Mouse (Mus musculus) lung, embryonic 16.5 days (tissue): Measurements from ENCODE around the gene Tmem222. TPM values are rescaled to one million over a fixed set of nuclear protein-coding genes. Genes with fewer than 3 reads are reported as not detected.

Experiments used
- ATAC-seq: fragments of 200-750 bp; cut with Nextera tagmentation; 2 replicates; pipeline ENCODE4 v1.8.0; 2017; ENCODE audit warnings: low read depth, mild to moderate bottlenecking, moderate library complexity
- H3K27ac ChIP-seq: fragments of 300-500 bp; sonication (generic); 2 replicates; pipeline ENCODE4 v1.5.1; 2014; ENCODE audit warnings: mild to moderate bottlenecking, control low read depth, low read length
- H3K27me3 ChIP-seq: fragments of 300-500 bp; sonication (generic); 2 replicates; pipeline ENCODE4 v1.6.1; 2014; ENCODE audit warnings: low read depth, low read length, mixed read lengths; ENCODE audit not compliant: control insufficient read depth, insufficient read depth
- H3K36me3 ChIP-seq: fragments of 300-500 bp; sonication (generic); 2 replicates; pipeline ENCODE4 v1.6.1; 2014; ENCODE audit warnings: low read length; ENCODE audit not compliant: control insufficient read depth, insufficient read depth
- H3K4me1 ChIP-seq: fragments of 300-500 bp; sonication (generic); replicated peaks from 2 replicates; pipeline ENCODE4 v1.6.1; 2014; ENCODE audit warnings: low read length, mixed read lengths; ENCODE audit not compliant: control insufficient read depth, insufficient read depth
- H3K4me2 ChIP-seq: fragments of 300-500 bp; sonication (generic); 2 replicates; pipeline ENCODE4 v1.6.1; 2014; ENCODE audit warnings: low read depth, low read length, control low read depth
- H3K4me3 ChIP-seq: fragments of 300-500 bp; sonication (generic); 2 replicates; pipeline ENCODE4 v1.5.1; 2014; ENCODE audit warnings: mild to moderate bottlenecking, low read length, control low read depth
- H3K9ac ChIP-seq: fragments of 300-500 bp; sonication (generic); 2 replicates; pipeline ENCODE4 v1.6.1; 2014; ENCODE audit warnings: low read length, control low read depth
- H3K9me3 ChIP-seq: fragments of 300-500 bp; sonication (generic); 2 replicates; pipeline ENCODE4 v1.6.1; 2016; ENCODE audit warnings: low read length; ENCODE audit not compliant: control insufficient read depth
- WGBS: fragments of 180-500 bp; shearing (Covaris S2); extraction: QIAGEN DNeasy Blood & Tissue Kit; methylation state at CpG from one replicate; pipeline ENCODE4 v1.1.7; 2014; 5-methylcytosine and 5-hydroxymethylcytosine counted together
- polyA plus RNA-seq: library from polyadenylated mRNA; unstranded; fragments of >200 nt; fragmentation: Nextera tagmentation; extraction: Ambion mirVana; gene quantifications from 2 replicates; pipeline ENCODE4 v1.2.1, GENCODE M21; 2015

Tmem222 gene
- polyA plus RNA-seq, 1 experiment from 2014 or later: 79.3 TPM

DNA sequence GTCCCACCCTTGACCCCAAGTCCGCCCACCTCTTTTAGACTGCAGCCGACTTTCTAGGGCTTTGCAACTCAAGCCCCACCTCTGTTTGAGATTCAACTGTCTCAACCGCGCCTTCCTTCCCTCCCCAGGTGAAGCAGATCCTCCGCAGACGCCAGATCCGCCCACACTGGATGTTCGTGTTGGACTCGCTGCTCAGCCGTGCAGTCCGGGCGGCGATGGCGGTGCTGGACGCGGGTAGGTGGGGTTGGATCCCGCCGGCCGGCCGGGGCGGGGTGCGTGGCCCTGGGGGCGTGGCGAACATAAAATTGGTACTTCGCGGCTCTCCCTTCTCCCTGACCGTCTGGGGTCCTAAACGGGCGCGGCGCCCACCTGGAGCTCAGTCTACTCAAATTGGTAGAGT is 26.4 kb downstream of the Tmem222 start:
- Histone ChIP-seq H3K36me3 (no peaks in the 10 kb centered on the region), H3K27me3 (peaks cover 42% of the 10 kb centered on the region), H3K27ac (no peak overlapping the region), H3K4me2 (peak overlapping the region; percentile 68), H3K9me3 (no peaks in the 10 kb centered on the region), H3K4me1 (peaks cover 13% of the 10 kb centered on the region), H3K9ac (peak overlapping the region; percentile 49; the same call in 1 of the 2 replicates), H3K4me3 (peak overlapping the region; percentile 40)
- ATAC-seq: 0 out of 2 replicates have a peak, but pooled peaks have one; percentile 27
- WGBS: 5% methylated on average over 31 of the region's 31 CpGs

DNA sequence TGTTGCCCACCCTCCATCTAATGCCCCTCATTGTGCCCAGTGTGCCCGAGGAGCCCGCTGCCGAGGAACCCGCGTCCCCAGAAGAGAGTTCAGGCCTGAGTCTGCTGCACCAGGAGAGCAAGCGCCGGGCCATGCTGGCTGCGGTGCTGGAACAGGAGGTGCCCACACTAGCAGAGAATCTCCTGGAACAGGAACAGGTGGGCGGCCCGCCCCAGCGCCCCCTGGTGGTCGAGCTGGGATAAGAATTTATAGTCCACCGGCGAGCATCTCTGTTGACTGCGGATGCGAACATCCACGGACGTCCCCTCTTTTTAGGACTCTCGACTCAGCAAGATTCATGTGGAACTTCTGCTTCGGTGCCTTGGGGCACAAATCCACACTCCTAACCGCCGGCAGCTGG is 27.0 kb downstream of the Tmem222 start:
- Histone ChIP-seq H3K4me3 (peak overlapping the region; percentile 40), H3K4me2 (peak overlapping the region; percentile 68), H3K27me3 (peaks cover 41% of the 10 kb centered on the region), H3K9me3 (no peaks in the 10 kb centered on the region), H3K4me1 (peaks cover 13% of the 10 kb centered on the region), H3K36me3 (no peaks in the 10 kb centered on the region), H3K9ac (0 out of 2 replicates have a peak overlapping the region, but pooled peaks have one; percentile 33), H3K27ac (no peak overlapping the region)
- ATAC-seq: peak; percentile 67
- WGBS: 3% methylated on average over 22 of the region's 22 CpGs

DNA sequence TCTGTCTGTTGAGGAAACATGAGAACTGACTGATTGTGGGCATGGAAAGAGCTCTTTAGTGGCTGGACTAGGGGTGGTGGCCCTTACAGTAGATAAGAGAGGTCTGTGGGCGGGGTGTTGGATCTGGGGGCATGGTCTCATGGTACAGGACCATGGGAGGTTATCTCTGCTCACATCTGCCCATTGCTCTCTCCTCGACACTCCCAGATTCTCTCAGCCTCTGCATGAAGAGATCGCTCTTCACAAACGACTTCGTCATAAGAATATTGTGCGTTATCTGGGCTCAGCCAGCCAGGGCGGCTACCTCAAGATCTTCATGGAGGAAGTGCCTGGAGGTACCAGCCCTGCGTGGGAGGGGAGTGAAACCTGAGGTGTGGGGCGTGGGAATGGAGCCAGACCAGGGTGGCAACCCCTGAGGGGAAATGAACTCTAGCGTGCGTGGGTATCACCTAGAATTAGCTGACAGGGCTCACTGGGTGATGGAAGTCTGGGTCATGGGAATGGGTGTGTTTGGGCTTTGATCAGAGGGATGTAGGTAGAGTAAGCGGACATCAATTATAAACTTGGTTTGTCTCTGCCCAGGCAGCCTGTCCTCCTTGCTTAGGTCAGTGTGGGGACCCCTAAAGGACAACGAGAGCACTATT is 29.7 kb downstream of the Tmem222 start:
- H3K27me3 ChIP-seq: peaks cover 42% of the 10 kb centered on the region
- H3K9ac ChIP-seq: no peak overlapping the region
- H3K36me3 ChIP-seq: no peaks in the 10 kb centered on the region
- peaks cover 13% of the 10 kb centered on the region for H3K4me1 ChIP-seq
- no peak overlapping the region for H3K27ac ChIP-seq
- no peak overlapping the region for H3K4me2 ChIP-seq
- no peak overlapping the region for H3K4me3 ChIP-seq
- no peaks in the 10 kb centered on the region for H3K9me3 ChIP-seq
- no peak for ATAC-seq
- 59% methylated on average over 13 of the region's 13 CpGs for WGBS

DNA sequence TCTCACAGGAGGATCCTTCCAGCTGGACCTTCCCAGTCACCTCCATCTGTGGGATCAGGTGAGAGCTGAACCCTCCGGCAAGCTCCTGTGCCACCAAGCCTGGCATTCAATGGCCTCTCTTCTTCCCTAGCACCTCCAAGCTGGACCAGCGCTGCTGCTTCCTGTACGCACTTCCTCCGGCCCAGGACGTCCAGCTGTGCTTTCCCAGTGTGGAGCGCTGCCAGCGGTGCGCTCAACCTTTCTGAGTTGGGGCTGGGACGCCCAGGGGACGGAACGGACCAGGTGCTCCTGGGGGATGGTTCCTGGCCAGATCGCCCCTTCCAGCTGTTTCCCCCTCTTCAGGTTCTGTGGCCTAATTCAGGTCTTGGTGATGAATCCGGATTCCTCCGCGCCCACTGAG is 30.5 kb downstream of the Tmem222 start:
- H3K9ac ChIP-seq: no peak overlapping the region
- H3K4me3 ChIP-seq: no peak overlapping the region
- H3K27me3 ChIP-seq: peaks cover 46% of the 10 kb centered on the region
- no peaks in the 10 kb centered on the region for H3K36me3 ChIP-seq
- H3K4me1 ChIP-seq: peaks cover 14% of the 10 kb centered on the region
- H3K9me3 ChIP-seq: no peaks in the 10 kb centered on the region
- no peak overlapping the region for H3K4me2 ChIP-seq
- WGBS: 17% methylated on average over 15 of the region's 15 CpGs
- no peak overlapping the region for H3K27ac ChIP-seq
- no peak for ATAC-seq

DNA sequence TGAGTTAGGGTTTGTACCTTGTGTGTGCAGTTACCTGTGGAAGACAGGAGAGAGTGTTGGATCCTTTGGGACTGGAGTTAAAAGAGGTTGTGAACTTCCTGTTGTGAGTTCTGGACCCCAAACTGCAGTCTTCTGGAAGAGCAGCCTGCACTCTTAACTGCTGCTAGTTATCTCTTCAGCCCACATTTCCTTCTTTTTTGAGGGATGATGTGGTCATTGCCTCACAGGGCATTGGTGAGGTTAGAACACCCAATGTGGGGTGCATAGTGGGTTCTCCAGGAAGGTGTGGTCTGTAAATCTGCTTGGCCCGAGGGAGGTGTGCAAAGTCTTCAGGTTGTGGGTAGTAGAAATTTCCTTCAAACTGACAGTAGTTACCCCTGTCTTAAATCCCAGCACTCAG is 33.3 kb downstream of the Tmem222 start:
- Histone ChIP-seq H3K4me2 (no peak overlapping the region), H3K9me3 (no peaks in the 10 kb centered on the region), H3K27ac (no peak overlapping the region), H3K9ac (no peak overlapping the region), H3K27me3 (peaks cover 27% of the 10 kb centered on the region), H3K4me1 (peaks cover 13% of the 10 kb centered on the region), H3K4me3 (no peak overlapping the region), H3K36me3 (no peaks in the 10 kb centered on the region)
- 65% methylated on average over 1 of the region's 1 CpGs for WGBS
- no peak for ATAC-seq

DNA sequence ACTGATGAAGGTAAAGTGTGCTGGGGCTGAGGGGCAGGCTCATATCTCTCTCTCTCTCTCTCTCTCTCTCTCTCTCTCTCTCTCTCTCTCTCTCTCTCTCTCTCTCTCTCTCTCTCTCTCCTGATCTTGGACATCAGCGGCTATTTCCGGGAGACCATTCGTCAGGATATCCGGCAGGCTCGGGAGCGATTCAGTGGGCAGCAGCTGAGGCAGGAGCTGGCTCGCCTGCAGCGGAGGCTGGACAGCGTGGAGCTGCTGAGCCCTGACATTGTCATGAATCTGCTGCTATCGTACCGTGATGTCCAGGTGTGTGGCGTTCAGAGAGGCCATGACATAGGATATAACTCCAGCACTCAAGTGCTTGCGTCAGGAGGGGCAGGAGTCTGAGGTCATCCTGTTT is 34.1 kb downstream of the Tmem222 start:
- no peak overlapping the region for H3K27ac ChIP-seq
- no peak overlapping the region for H3K4me2 ChIP-seq
- no peaks in the 10 kb centered on the region for H3K9me3 ChIP-seq
- no peak overlapping the region for H3K4me3 ChIP-seq
- H3K9ac ChIP-seq: no peak overlapping the region
- no peak for ATAC-seq
- H3K27me3 ChIP-seq: peaks cover 24% of the 10 kb centered on the region
- 21% methylated on average over 13 of the region's 13 CpGs for WGBS
- H3K4me1 ChIP-seq: peaks cover 13% of the 10 kb centered on the region
- H3K36me3 ChIP-seq: no peaks in the 10 kb centered on the region

DNA sequence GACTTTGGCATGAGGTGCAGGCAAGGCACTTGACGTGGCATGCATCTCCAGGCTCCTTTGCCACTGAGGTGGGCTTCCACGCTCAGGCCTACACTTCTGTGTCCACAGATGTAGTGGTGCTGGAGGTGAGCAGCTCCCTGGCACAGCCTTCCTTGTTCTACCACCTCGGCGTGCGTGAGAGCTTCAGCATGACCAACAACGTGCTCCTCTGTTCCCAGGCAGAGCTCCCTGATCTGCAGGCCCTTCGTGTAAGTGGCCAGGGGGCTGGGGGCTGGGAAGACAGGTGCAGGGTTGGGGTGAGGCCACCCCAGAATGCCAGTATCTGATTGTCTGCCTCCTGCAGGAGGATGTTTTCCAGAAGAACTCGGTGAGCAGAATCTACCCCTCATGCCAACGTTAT is 34.9 kb downstream of the Tmem222 start:
- ATAC-seq: no peak
- Histone ChIP-seq H3K4me3 (no peak overlapping the region), H3K4me2 (no peak overlapping the region), H3K27me3 (peaks cover 20% of the 10 kb centered on the region), H3K36me3 (no peaks in the 10 kb centered on the region), H3K27ac (no peak overlapping the region), H3K9ac (no peak overlapping the region), H3K4me1 (peaks cover 13% of the 10 kb centered on the region), H3K9me3 (no peaks in the 10 kb centered on the region)
- WGBS: 58% methylated on average over 9 of the region's 9 CpGs

DNA sequence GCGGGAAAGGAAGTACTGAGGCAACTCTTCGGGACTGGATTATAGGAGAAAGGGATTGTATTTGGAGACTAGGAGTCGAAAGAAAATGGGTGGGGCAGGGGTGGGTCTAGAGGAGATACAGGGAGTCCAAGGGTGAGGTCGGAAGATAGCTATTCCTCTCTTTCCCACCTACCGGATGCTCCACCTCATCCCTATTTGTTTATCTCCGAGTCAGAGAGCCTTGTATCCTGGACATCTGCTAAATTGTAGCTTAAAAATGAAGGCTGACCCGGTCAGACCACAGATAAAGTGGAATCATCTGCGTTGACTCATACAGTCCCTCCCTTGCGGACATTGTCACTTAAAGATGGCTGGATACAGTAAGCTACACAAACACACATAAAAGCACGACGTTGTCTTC is 35.7 kb downstream of the Tmem222 start:
- Histone ChIP-seq H3K4me3 (peak overlapping the region; percentile 73), H3K4me2 (peak overlapping the region; percentile 100), H3K9me3 (no peaks in the 10 kb centered on the region), H3K9ac (peak overlapping the region; percentile 83), H3K27ac (peak overlapping the region; percentile 42; the same call in 1 of the 2 replicates), H3K4me1 (peaks cover 13% of the 10 kb centered on the region), H3K36me3 (no peaks in the 10 kb centered on the region), H3K27me3 (peaks cover 17% of the 10 kb centered on the region)
- WGBS: 23% methylated on average over 11 of the region's 11 CpGs
- ATAC-seq: no peak; the same call in 1 of the 2 replicates

DNA sequence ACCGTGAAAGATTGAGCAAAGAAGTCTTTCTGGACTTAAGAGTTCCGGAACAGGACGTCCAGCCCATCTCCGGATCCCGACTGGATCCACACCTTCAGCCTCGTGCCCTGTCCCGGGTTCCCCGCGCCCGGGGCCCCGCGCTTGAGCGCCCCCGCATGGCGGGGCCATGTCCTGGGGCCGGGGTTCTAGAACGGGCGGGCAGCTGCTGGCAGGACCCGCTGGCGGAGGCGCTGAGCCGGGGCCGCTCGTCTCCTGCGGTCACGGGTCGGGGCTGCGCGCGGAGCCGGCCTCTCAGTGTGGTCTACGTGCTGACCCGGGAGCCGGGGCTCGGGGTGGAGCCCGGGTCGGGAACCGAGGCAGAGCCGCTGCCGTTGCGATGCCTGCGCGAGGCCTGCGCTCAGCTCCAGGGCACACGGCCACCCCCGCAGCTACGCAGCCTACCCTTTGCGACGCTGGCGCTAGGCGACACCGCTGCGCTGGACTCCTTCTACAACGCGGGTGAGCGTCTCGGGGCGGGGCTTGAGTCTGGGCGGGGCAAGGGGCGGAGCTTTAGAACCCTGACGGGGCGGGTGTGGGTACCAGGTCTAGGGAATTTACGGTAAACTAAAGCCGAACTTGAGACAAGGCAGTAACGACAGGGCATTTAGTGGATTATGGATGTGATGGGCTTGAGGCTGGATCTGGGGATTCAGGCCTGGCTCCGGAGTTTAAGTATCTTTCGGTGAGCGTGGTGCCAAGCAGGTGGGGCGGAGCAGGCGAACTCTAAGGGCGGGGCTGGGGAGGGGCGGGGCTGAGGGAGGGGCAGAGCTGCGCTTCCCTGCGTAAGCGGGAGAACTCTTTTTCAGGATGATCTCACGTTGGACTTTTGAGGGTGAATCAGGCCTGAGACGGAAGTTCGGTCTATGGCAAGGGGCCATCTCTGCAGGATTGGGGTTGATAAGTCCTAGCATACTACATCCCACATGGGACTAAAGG is 36.4 kb downstream of the Tmem222 start:
- peak overlapping the region; percentile 91 for H3K27ac ChIP-seq
- H3K4me3 ChIP-seq: peak overlapping the region; percentile 73
- no peaks in the 10 kb centered on the region for H3K36me3 ChIP-seq
- H3K27me3 ChIP-seq: peaks cover 11% of the 10 kb centered on the region
- WGBS: under 1% methylated on average over 74 of the region's 78 CpGs
- peak overlapping the region; percentile 83 for H3K9ac ChIP-seq
- peak; percentile 94 for ATAC-seq
- peak overlapping the region; percentile 100 for H3K4me2 ChIP-seq
- no peaks in the 10 kb centered on the region for H3K9me3 ChIP-seq
- H3K4me1 ChIP-seq: peaks cover 13% of the 10 kb centered on the region
